Comparison of ENCODE assay signal across 8 mouse cellular contexts in genomic region chr1:87929730-87930129, GRCm38 (mm10).
DNase-seq lines count a peak whose midpoint lies in the region.
"Had no signal": no experiment of that assay in that cellular context is flagged by ENCODE, and none has a peak within 500 bp of the region (broad histone marks: within the 10 kb centered on the region; RNA-seq: fewer than 3 reads in every experiment).

No protein-coding gene starts in this region.

- DNase-seq in kidney, postnatal 4 days = peak; percentile 16 to 18
- no peak for DNase-seq in kidney, adult 11 months
- peak; percentile 83 for DNase-seq in MN1 (ENCODE audit: low spot score)
- DNase-seq in adrenal gland, adult 8-10 months = peak; percentile 49
- DNase-seq in cerebellum, adult 9-11 months = peak; percentile 81
- DNase-seq in embryo, embryonic 11 days = no peak
- no peak for DNase-seq in layer of hippocampus, adult 9-11 months
- DNase-seq: lung, postnatal 10 days had no signal

Comparison
In these comparisons a context has a peak if more than half of its experiments do, and no peak if none do; other contexts are left out.
1. DNase-seq: peak in kidney, postnatal 4 days (2 of 2), MN1 (single experiment), adrenal gland, adult 8-10 months (single experiment) and cerebellum, adult 9-11 months (single experiment); none in kidney, adult 11 months (single experiment), embryo, embryonic 11 days (single experiment) and layer of hippocampus, adult 9-11 months (single experiment).